Mouse (Mus musculus) kidney, embryonic 16.5 days (tissue): ENCODE data around the gene Prr29. TPM values are rescaled to one million over a fixed set of nuclear protein-coding genes. Genes with fewer than 3 reads are reported as not detected.
"Not testable (repeated sequence)": the region's sequence is repeated elsewhere in the genome, so short reads cannot be mapped to it uniquely, and the experiment has no call there.

Source experiments
- ATAC-seq: fragments of 200-750 bp; cut with Nextera tagmentation; 2 replicates; pipeline ENCODE4 v1.8.0; 2017; ENCODE audit warnings: moderate TSS enrichment; ENCODE audit not compliant: low FRiP score, low TSS enrichment
- H3K27ac ChIP-seq: fragments of 300-500 bp; sonication (generic); 2 replicates; pipeline ENCODE4 v1.5.1; 2014; ENCODE audit warnings: low read length
- H3K27me3 ChIP-seq: fragments of 300-500 bp; sonication (generic); 2 replicates; pipeline ENCODE4 v1.6.1; 2014; ENCODE audit warnings: low read length, control low read depth, mixed read lengths; ENCODE audit not compliant: insufficient read depth
- H3K36me3 ChIP-seq: fragments of 300-500 bp; sonication (generic); 2 replicates; pipeline ENCODE4 v1.6.1; 2014; ENCODE audit warnings: low read length, control low read depth, mixed read lengths; ENCODE audit not compliant: insufficient read depth
- H3K4me1 ChIP-seq: fragments of 300-500 bp; sonication (generic); 2 replicates; pipeline ENCODE4 v1.6.1; 2014; ENCODE audit warnings: low read length, control low read depth, mixed read lengths; ENCODE audit not compliant: insufficient read depth
- H3K4me2 ChIP-seq: fragments of 300-500 bp; sonication (generic); replicated peaks from 2 replicates; pipeline ENCODE4 v1.6.1; 2014; ENCODE audit warnings: low read depth, low read length
- H3K4me3 ChIP-seq: fragments of 300-500 bp; sonication (generic); 2 replicates; pipeline ENCODE4 v1.5.1; 2014; ENCODE audit warnings: mild to moderate bottlenecking, low read length
- H3K9ac ChIP-seq: fragments of 300-500 bp; sonication (generic); replicated peaks from 2 replicates; pipeline ENCODE4 v1.6.1; 2014; ENCODE audit warnings: low read length
- H3K9me3 ChIP-seq: fragments of 300-500 bp; sonication (generic); 2 replicates; pipeline ENCODE4 v1.6.1; 2016; ENCODE audit warnings: low read length, control low read depth
- WGBS: fragments of 180-500 bp; shearing (Covaris S2); extraction: QIAGEN DNeasy Blood & Tissue Kit; methylation state at CpG from one replicate; pipeline ENCODE4 v1.1.7; 2014; 5-methylcytosine and 5-hydroxymethylcytosine counted together
- polyA plus RNA-seq: library from polyadenylated mRNA; unstranded; fragments of >200 nt; fragmentation: Nextera tagmentation; extraction: Ambion mirVana; gene quantifications from 2 replicates; pipeline ENCODE4 v1.2.1, GENCODE M21; 2015

Gene Prr29
- polyA plus RNA-seq, 1 experiment from 2014 or later: 0.39 TPM

GRCm38 (mm10) chr11:106332458-106332857 lies 32.8 kb upstream of the Prr29 start:
- no peaks in the 10 kb centered on the region for H3K27me3 ChIP-seq
- ATAC-seq: no peak

DNA sequence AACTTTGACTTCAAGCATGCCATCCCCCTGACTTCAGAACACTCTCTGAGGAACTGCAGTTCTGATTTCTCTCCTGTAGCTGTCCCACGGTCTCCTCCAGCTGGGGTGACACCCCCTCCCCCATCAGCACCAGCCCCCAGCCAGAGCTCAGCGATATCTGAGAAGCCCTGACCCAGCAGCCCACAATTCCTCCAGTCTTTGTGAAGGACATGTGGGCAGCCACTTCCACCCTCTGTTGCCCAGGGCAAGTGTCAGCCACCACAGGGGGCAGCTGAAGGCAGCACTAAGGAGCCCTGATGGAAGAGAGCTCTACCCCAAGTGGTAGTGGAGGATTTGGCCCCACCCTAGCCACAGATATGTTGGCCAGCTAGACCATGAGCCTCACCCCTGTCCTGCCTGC lies 31.2 kb upstream of the Prr29 start:
- peak; percentile 73 for ATAC-seq
- Histone ChIP-seq H3K4me3 (no peak overlapping the region), H3K27me3 (no peaks in the 10 kb centered on the region), H3K27ac (peak overlapping the region; percentile 31; the same call in 1 of the 2 replicates), H3K4me1 (peaks cover 3% of the 10 kb centered on the region; the same call in 1 of the 2 replicates), H3K36me3 (no peaks in the 10 kb centered on the region), H3K9me3 (no peaks in the 10 kb centered on the region), H3K9ac (no peak overlapping the region), H3K4me2 (no peak overlapping the region)
- 2% methylated on average over 2 of the region's 2 CpGs for WGBS

More at GRCm38 (mm10) chr11:106332458-106332857, 32.8 kb upstream of the Prr29 start:
- H3K36me3 ChIP-seq: no peaks in the 10 kb centered on the region
- peaks cover 8% of the 10 kb centered on the region for H3K4me1 ChIP-seq
- no peak overlapping the region for H3K4me2 ChIP-seq
- no peak overlapping the region for H3K9ac ChIP-seq
- no peak overlapping the region for H3K27ac ChIP-seq
- no peaks in the 10 kb centered on the region for H3K9me3 ChIP-seq
- no peak overlapping the region for H3K4me3 ChIP-seq
- WGBS: 42% methylated on average over 4 of the region's 4 CpGs

DNA sequence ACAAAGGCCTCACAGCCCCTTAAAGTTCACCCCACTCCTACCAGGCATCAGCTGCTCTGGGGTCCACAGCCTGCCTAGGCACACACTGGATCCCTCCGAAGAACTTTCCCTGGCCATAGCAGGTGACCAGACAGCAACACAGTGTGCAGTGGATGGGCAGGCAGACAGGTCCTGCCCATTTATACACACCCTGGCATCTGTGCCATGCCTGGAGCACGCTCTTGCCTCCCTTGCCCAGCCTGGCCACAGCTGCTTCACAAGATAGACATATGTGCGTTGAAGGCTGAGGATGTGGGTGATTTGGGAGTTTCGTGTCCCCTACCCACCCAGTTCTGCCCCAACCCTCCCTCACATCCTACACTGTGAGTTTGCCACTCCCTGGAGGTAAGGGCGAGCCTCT lies 27.2 kb upstream of the Prr29 start:
- Histone ChIP-seq H3K27ac (no peak overlapping the region), H3K9me3 (no peaks in the 10 kb centered on the region), H3K9ac (no peak overlapping the region), H3K36me3 (no peaks in the 10 kb centered on the region), H3K4me1 (no peaks in the 10 kb centered on the region), H3K4me3 (no peak overlapping the region), H3K27me3 (no peaks in the 10 kb centered on the region), H3K4me2 (no peak overlapping the region)
- 88% methylated on average over 5 of the region's 5 CpGs for WGBS
- no peak for ATAC-seq

- no peak for ATAC-seq
- H3K9me3 ChIP-seq: no peaks in the 10 kb centered on the region
Measured at GRCm38 (mm10) chr11:106338870-106339269, 26.4 kb upstream of the Prr29 start.

GRCm38 (mm10) chr11:106339323-106339722 lies 25.9 kb upstream of the Prr29 start:
- not testable (repeated sequence) for H3K9me3 ChIP-seq, H3K27me3 ChIP-seq, H3K27ac ChIP-seq, H3K4me3 ChIP-seq, ATAC-seq, H3K36me3 ChIP-seq, H3K4me2 ChIP-seq, H3K4me1 ChIP-seq, H3K9ac ChIP-seq
- WGBS: 81% methylated on average over 4 of the region's 4 CpGs

More at GRCm38 (mm10) chr11:106338870-106339269, 26.4 kb upstream of the Prr29 start:
- Histone ChIP-seq H3K4me1 (no peaks in the 10 kb centered on the region), H3K9ac (no peak overlapping the region), H3K27ac (no peak overlapping the region), H3K27me3 (no peaks in the 10 kb centered on the region), H3K4me2 (no peak overlapping the region), H3K36me3 (no peaks in the 10 kb centered on the region), H3K4me3 (no peak overlapping the region)
- WGBS: 78% methylated on average over 7 of the region's 7 CpGs

- no peak for ATAC-seq
- H3K27me3 ChIP-seq: no peaks in the 10 kb centered on the region
- no peaks in the 10 kb centered on the region for H3K9me3 ChIP-seq
- no peaks in the 10 kb centered on the region for H3K36me3 ChIP-seq
- WGBS: 72% methylated on average over 9 of the region's 9 CpGs
- no peak overlapping the region for H3K9ac ChIP-seq
- no peaks in the 10 kb centered on the region for H3K4me1 ChIP-seq
- H3K27ac ChIP-seq: no peak overlapping the region
- no peak overlapping the region for H3K4me2 ChIP-seq
- H3K4me3 ChIP-seq: no peak overlapping the region
Measured at GRCm38 (mm10) chr11:106340990-106341520, 24.2 kb upstream of the Prr29 start.

DNA sequence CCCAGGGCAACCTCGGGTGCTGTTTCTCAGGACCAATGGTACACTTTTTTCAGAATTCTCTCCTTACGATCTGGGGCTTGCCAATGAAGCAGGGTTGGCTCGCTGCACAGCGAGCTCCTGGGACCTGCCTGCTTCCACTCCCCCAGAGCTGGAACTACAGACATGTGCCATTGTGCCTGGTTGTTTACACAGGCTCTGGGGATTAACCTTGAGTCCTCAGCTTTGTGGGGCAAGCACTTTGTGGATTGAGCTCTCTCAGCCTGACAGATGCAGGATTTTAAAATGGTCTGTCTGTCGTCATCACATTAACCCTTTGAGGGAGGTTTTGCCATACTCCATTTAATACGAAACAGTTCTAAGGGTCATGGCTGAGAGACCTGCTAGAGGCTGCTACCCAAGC lies 20.4 kb upstream of the Prr29 start:
- 34% methylated on average over 6 of the region's 6 CpGs for WGBS
- no peak overlapping the region for H3K4me2 ChIP-seq

DNA sequence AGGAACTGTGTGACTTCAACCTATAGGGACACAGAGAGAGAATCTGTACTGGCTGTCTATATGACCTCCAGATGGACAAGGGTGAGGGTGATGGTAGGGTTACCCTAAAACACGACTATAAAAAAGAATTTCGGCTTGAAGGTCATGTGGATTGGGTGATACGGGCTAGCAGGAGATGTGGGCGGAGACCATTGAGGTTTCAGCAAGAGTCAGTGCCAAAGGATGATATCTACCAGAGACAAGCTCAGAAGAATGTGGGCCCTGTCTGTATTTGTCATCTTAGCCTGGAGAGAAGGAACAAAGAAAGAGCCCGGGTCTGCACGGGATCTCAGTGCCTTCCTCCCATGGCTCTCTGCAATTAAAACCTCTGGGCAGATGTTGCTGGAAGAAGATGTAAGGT lies 15.5 kb upstream of the Prr29 start:
- Histone ChIP-seq H3K27me3 (no peaks in the 10 kb centered on the region), H3K36me3 (no peaks in the 10 kb centered on the region), H3K9ac (no peak overlapping the region), H3K4me1 (0 out of 2 replicates have a peak, but pooled peaks cover 4% of the 10 kb centered on the region), H3K27ac (no peak overlapping the region), H3K4me3 (no peak overlapping the region), H3K4me2 (no peak overlapping the region), H3K9me3 (no peaks in the 10 kb centered on the region)
- WGBS: 85% methylated on average over 6 of the region's 6 CpGs
- ATAC-seq: no peak

More for the DNA sequence above, 20.4 kb upstream of the Prr29 start:
- H3K9me3 ChIP-seq: no peaks in the 10 kb centered on the region
- 0 out of 2 replicates have a peak, but pooled peaks cover 4% of the 10 kb centered on the region for H3K4me1 ChIP-seq
- no peak for ATAC-seq
- H3K27ac ChIP-seq: no peak overlapping the region
- no peak overlapping the region for H3K9ac ChIP-seq
- no peaks in the 10 kb centered on the region for H3K27me3 ChIP-seq
- no peak overlapping the region for H3K4me3 ChIP-seq
- no peaks in the 10 kb centered on the region for H3K36me3 ChIP-seq

- 0 out of 2 replicates have a peak, but pooled peaks cover 4% of the 10 kb centered on the region for H3K4me1 ChIP-seq
- 30% methylated on average over 5 of the region's 5 CpGs for WGBS
- no peaks in the 10 kb centered on the region for H3K9me3 ChIP-seq
- no peaks in the 10 kb centered on the region for H3K36me3 ChIP-seq
- no peak overlapping the region for H3K4me3 ChIP-seq
- H3K4me2 ChIP-seq: no peak overlapping the region
- ATAC-seq: 0 out of 2 replicates have a peak, but pooled peaks have one; percentile 21
- H3K27ac ChIP-seq: no peak overlapping the region
- no peak overlapping the region for H3K9ac ChIP-seq
- H3K27me3 ChIP-seq: no peaks in the 10 kb centered on the region
Measured at GRCm38 (mm10) chr11:106350853-106351252, 14.4 kb upstream of the Prr29 start.

- Histone ChIP-seq H3K9me3 (no peaks in the 10 kb centered on the region), H3K4me2 (no peak overlapping the region), H3K4me1 (0 out of 2 replicates have a peak, but pooled peaks cover 4% of the 10 kb centered on the region), H3K27me3 (no peaks in the 10 kb centered on the region), H3K4me3 (no peak overlapping the region), H3K27ac (no peak overlapping the region), H3K36me3 (no peaks in the 10 kb centered on the region), H3K9ac (no peak overlapping the region)
- no peak for ATAC-seq
- 63% methylated on average over 3 of the region's 3 CpGs for WGBS
Measured at GRCm38 (mm10) chr11:106351253-106351652, 14.0 kb upstream of the Prr29 start.
